Mouse (Mus musculus): Measurements from ENCODE around the gene Adgrf3. TPM values are rescaled to one million over a fixed set of nuclear protein-coding genes. Genes with fewer than 3 reads are reported as not detected.

Gene Adgrf3
- total and polyA plus RNA-seq, 3 experiments = 0.03 to 1.3 (median 0.11) TPM

- peak; percentile 12 for DNase-seq (ENCODE audit: low spot score)
- ATAC-seq (ENCODE audit: extremely low read depth, insufficient number of reproducible peaks, low FRiP score, poor library complexity, severe bottlenecking) = 0 out of 2 replicates have a peak, but pooled peaks have one; percentile 32
- peaks cover 25% of the 10 kb centered on the region for H3K36me3 ChIP-seq (replicated peaks)
- H3K27me3 ChIP-seq (ENCODE audit: insufficient read depth, low read length) = no peaks in the 10 kb centered on the region
- peak overlapping the region; percentile 93 for H3K4me3 ChIP-seq (ENCODE audit: low read depth, low read length)
- TF ChIP-seq GATA1 (IDR thresholded peaks at IDR 0.05; ENCODE audit: borderline replicate concordance, low read length) (no peak), POLR2AphosphoS5 (IDR thresholded peaks at IDR 0.05; ENCODE audit: insufficient replicate concordance, low read depth, low read length) (no peak), GATA2 (IDR thresholded peaks at IDR 0.05; ENCODE audit: borderline replicate concordance, low read depth, low read length) (no peak), CTCF (IDR thresholded peaks at IDR 0.05; ENCODE audit: low read depth, low read length) (no peak), TAL1 (conservative IDR thresholded peaks at IDR 0.05; ENCODE audit: low read depth, low read length) (no peak)
- H3K9me3 ChIP-seq (replicated peaks) = no peaks in the 10 kb centered on the region
- H3K4me1 ChIP-seq (ENCODE audit: insufficient read depth, low read depth, low read length) = peaks cover 21% of the 10 kb centered on the region
Measured at GRCm38 (mm10) chr5:30155395-30155792, 50.1 kb downstream of the Adgrf3 start.

- Histone ChIP-seq H3K9me3 (replicated peaks) (no peaks in the 10 kb centered on the region), H3K36me3 (replicated peaks) (peaks cover 25% of the 10 kb centered on the region), H3K4me1 (ENCODE audit: insufficient read depth, low read depth, low read length) (peaks cover 18% of the 10 kb centered on the region), H3K4me3 (ENCODE audit: low read depth, low read length) (peak within 1 kb of the TSS; percentile 93), H3K27me3 (ENCODE audit: insufficient read depth, low read length) (no peaks in the 10 kb centered on the region)
- ATAC-seq (ENCODE audit: extremely low read depth, insufficient number of reproducible peaks, low FRiP score, poor library complexity, severe bottlenecking) (peak; percentile 54), DNase-seq (ENCODE audit: low spot score) (peak; percentile 75)
- TF ChIP-seq GATA1 (IDR thresholded peaks at IDR 0.05; ENCODE audit: borderline replicate concordance, low read length) (no peak), TAL1 (conservative IDR thresholded peaks at IDR 0.05; ENCODE audit: low read depth, low read length) (no peak), GATA2 (IDR thresholded peaks at IDR 0.05; ENCODE audit: borderline replicate concordance, low read depth, low read length) (no peak), POLR2AphosphoS5 (IDR thresholded peaks at IDR 0.05; ENCODE audit: insufficient replicate concordance, low read depth, low read length) (no peak), CTCF (IDR thresholded peaks at IDR 0.05; ENCODE audit: low read depth, low read length) (no peak)
Measured at GRCm38 (mm10) chr5:30154474-30155394, 50.8 kb downstream of the Adgrf3 start, which contains the start of the genes Hadha and Hadhb. TSS of gene Hadha (minus strand) at chr5:30155162. TSS of gene Hadhb (plus strand) at chr5:30155248.

GRCm38 (mm10) chr5:30154013-30154412 is 51.5 kb downstream of the Adgrf3 start:
- no peak for DNase-seq (ENCODE audit: low spot score)
- TF ChIP-seq CTCF (IDR thresholded peaks at IDR 0.05; ENCODE audit: low read depth, low read length) (no peak), TAL1 (conservative IDR thresholded peaks at IDR 0.05; ENCODE audit: low read depth, low read length) (no peak), GATA1 (IDR thresholded peaks at IDR 0.05; ENCODE audit: borderline replicate concordance, low read length) (no peak), POLR2AphosphoS5 (IDR thresholded peaks at IDR 0.05; ENCODE audit: insufficient replicate concordance, low read depth, low read length) (no peak), GATA2 (IDR thresholded peaks at IDR 0.05; ENCODE audit: borderline replicate concordance, low read depth, low read length) (no peak)

GRCm38 (mm10) chr5:30153222-30153621 is 52.3 kb downstream of the Adgrf3 start:
- H3K27me3 ChIP-seq (ENCODE audit: insufficient read depth, low read length) = no peaks in the 10 kb centered on the region
- DNase-seq (ENCODE audit: low spot score) (no peak), ATAC-seq (ENCODE audit: extremely low read depth, insufficient number of reproducible peaks, low FRiP score, poor library complexity, severe bottlenecking) (no peak)
- peaks cover 25% of the 10 kb centered on the region for H3K4me1 ChIP-seq (ENCODE audit: insufficient read depth, low read depth, low read length)
- peaks cover 27% of the 10 kb centered on the region for H3K36me3 ChIP-seq (replicated peaks)
- no peak overlapping the region; the same call in 1 of the 2 replicates for H3K4me3 ChIP-seq (ENCODE audit: low read depth, low read length)
- H3K9me3 ChIP-seq (replicated peaks) = no peaks in the 10 kb centered on the region
- TF ChIP-seq GATA1 (IDR thresholded peaks at IDR 0.05; ENCODE audit: borderline replicate concordance, low read length) (no peak), GATA2 (IDR thresholded peaks at IDR 0.05; ENCODE audit: borderline replicate concordance, low read depth, low read length) (no peak), TAL1 (conservative IDR thresholded peaks at IDR 0.05; ENCODE audit: low read depth, low read length) (no peak), POLR2AphosphoS5 (IDR thresholded peaks at IDR 0.05; ENCODE audit: insufficient replicate concordance, low read depth, low read length) (no peak), CTCF (IDR thresholded peaks at IDR 0.05; ENCODE audit: low read depth, low read length) (no peak)

More at GRCm38 (mm10) chr5:30154013-30154412, 51.5 kb downstream of the Adgrf3 start:
- H3K4me3 ChIP-seq (ENCODE audit: low read depth, low read length) = peak overlapping the region; percentile 93
- H3K27me3 ChIP-seq (ENCODE audit: insufficient read depth, low read length) = no peaks in the 10 kb centered on the region
- no peaks in the 10 kb centered on the region for H3K9me3 ChIP-seq (replicated peaks)
- no peak for ATAC-seq (ENCODE audit: extremely low read depth, insufficient number of reproducible peaks, low FRiP score, poor library complexity, severe bottlenecking)
- peaks cover 27% of the 10 kb centered on the region for H3K36me3 ChIP-seq (replicated peaks)
- H3K4me1 ChIP-seq (ENCODE audit: insufficient read depth, low read depth, low read length) = peaks cover 22% of the 10 kb centered on the region

GRCm38 (mm10) chr5:30152413-30152812 is 53.1 kb downstream of the Adgrf3 start:
- H3K4me1 ChIP-seq (ENCODE audit: insufficient read depth, low read depth, low read length) = peaks cover 21% of the 10 kb centered on the region

GRCm38 (mm10) chr5:30152007-30152406 is 53.5 kb downstream of the Adgrf3 start:
- ATAC-seq (ENCODE audit: extremely low read depth, insufficient number of reproducible peaks, low FRiP score, poor library complexity, severe bottlenecking) = no peak

More at GRCm38 (mm10) chr5:30152413-30152812, 53.1 kb downstream of the Adgrf3 start:
- no peak for TF ChIP-seq CTCF (IDR thresholded peaks at IDR 0.05; ENCODE audit: low read depth, low read length)
- TF ChIP-seq POLR2AphosphoS5 (IDR thresholded peaks at IDR 0.05; ENCODE audit: insufficient replicate concordance, low read depth, low read length) = no peak
- TF ChIP-seq GATA1 (IDR thresholded peaks at IDR 0.05; ENCODE audit: borderline replicate concordance, low read length) = no peak
- H3K27me3 ChIP-seq (ENCODE audit: insufficient read depth, low read length) = no peaks in the 10 kb centered on the region
- no peak overlapping the region for H3K4me3 ChIP-seq (ENCODE audit: low read depth, low read length)
- ATAC-seq (ENCODE audit: extremely low read depth, insufficient number of reproducible peaks, low FRiP score, poor library complexity, severe bottlenecking) (no peak), DNase-seq (ENCODE audit: low spot score) (no peak)
- H3K9me3 ChIP-seq (replicated peaks) = no peaks in the 10 kb centered on the region
- peaks cover 31% of the 10 kb centered on the region for H3K36me3 ChIP-seq (replicated peaks)

More at GRCm38 (mm10) chr5:30152007-30152406, 53.5 kb downstream of the Adgrf3 start:
- Histone ChIP-seq H3K36me3 (replicated peaks) (peaks cover 35% of the 10 kb centered on the region), H3K4me3 (ENCODE audit: low read depth, low read length) (no peak overlapping the region), H3K27me3 (ENCODE audit: insufficient read depth, low read length) (no peaks in the 10 kb centered on the region), H3K4me1 (ENCODE audit: insufficient read depth, low read depth, low read length) (peaks cover 19% of the 10 kb centered on the region), H3K9me3 (replicated peaks) (no peaks in the 10 kb centered on the region)
- TF ChIP-seq GATA1 (IDR thresholded peaks at IDR 0.05; ENCODE audit: borderline replicate concordance, low read length) = no peak
- no peak for TF ChIP-seq CTCF (IDR thresholded peaks at IDR 0.05; ENCODE audit: low read depth, low read length)
- no peak for TF ChIP-seq POLR2AphosphoS5 (IDR thresholded peaks at IDR 0.05; ENCODE audit: insufficient replicate concordance, low read depth, low read length)
- TF ChIP-seq TAL1 (conservative IDR thresholded peaks at IDR 0.05; ENCODE audit: low read depth, low read length) = no peak
- no peak for TF ChIP-seq GATA2 (IDR thresholded peaks at IDR 0.05; ENCODE audit: borderline replicate concordance, low read depth, low read length)
- no peak for DNase-seq (ENCODE audit: low spot score)

Data from G1E (cell line).